8 mouse cellular contexts compared by ENCODE assay signal in the genomic region with DNA sequence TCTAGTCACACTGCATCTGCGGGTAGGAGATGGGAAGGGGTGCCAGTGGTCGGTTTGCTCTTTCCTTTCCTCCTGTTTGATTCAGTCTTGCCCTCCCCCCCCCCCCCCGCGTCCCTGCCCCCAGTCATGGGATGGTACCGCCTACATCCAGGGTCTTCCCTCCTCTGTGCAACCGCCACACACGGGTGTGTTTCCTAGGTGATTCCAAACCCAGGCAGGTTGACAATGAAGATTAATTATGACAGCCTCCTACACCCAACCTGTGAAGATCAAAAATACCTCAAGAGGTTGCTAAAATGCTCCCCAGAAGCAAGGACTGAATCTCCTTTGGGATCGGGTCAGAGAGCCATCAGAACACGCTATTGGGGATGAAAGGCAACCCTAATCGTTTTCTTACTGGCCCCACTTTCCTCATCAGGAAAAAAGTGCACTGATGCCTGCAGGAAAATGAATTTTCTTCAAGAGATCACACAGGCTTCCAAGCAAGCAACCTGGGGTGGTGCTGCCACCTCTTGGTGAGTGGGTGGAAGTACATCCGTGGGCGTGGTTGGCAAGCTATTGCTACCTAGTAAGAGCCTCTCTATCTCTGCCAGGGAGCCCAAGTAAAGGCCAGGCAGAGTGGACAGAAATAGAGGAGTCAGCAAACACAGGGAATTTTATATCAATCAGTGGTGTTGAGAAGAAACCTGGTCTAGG. TPM values are rescaled to one million over a fixed set of nuclear protein-coding genes. Genes with fewer than 3 reads are reported as not detected.
DNase-seq lines count a peak whose midpoint lies in the region; ATAC-seq and TF ChIP-seq lines count a peak whose summit lies in the region.

No protein-coding gene starts in this region.

- H3K9ac ChIP-seq in embryonic facial prominence, embryonic 11.5 days (replicated peaks; ENCODE audit: low read length): no peak overlapping the region
- no peak overlapping the region for H3K9ac ChIP-seq in limb, embryonic 12.5 days (replicated peaks)
- 0 out of 2 replicates have a peak overlapping the region, but pooled peaks have one; percentile 16 for H3K9ac ChIP-seq in midbrain, embryonic 15.5 days

- WGBS in embryonic facial prominence, embryonic 11.5 days: 17% methylated on average over 10 of the region's 12 CpGs
- WGBS in kidney, adult 2 months: 6% methylated on average over 10 of the region's 12 CpGs
- 15% methylated on average over 10 of the region's 12 CpGs for WGBS in limb, embryonic 12.5 days
- WGBS in midbrain, embryonic 15.5 days: 17% methylated on average over 10 of the region's 12 CpGs
- 12% methylated on average over 12 of the region's 12 CpGs for WGBS in spleen, adult 2 months

- no peaks in the 10 kb centered on the region for H3K4me1 ChIP-seq in embryonic facial prominence, embryonic 11.5 days (ENCODE audit: control insufficient read depth, insufficient read depth, low read length)
- peaks cover 4% of the 10 kb centered on the region; the same call in 1 of the 2 replicates for H3K4me1 ChIP-seq in kidney, adult 2 months (ENCODE audit: control insufficient read depth, insufficient read depth, low read length)
- H3K4me1 ChIP-seq in limb, embryonic 12.5 days (replicated peaks): 0 out of 2 replicates have a peak, but pooled peaks cover 2% of the 10 kb centered on the region
- peaks cover 6% of the 10 kb centered on the region; the same call in 1 of the 2 replicates for H3K4me1 ChIP-seq in midbrain, embryonic 15.5 days
- no peaks in the 10 kb centered on the region for H3K4me1 ChIP-seq in spleen, adult 2 months (ENCODE audit: control insufficient read depth, insufficient read depth, insufficient read length)

- no peaks in the 10 kb centered on the region for H3K9me3 ChIP-seq in embryonic facial prominence, embryonic 11.5 days (replicated peaks; ENCODE audit: control insufficient read depth, low read length)
- H3K9me3 ChIP-seq in limb, embryonic 12.5 days: no peaks in the 10 kb centered on the region
- no peaks in the 10 kb centered on the region for H3K9me3 ChIP-seq in midbrain, embryonic 15.5 days

- no peak for ATAC-seq in embryonic facial prominence, embryonic 11.5 days (replicated peaks; ENCODE audit: insufficient number of reproducible peaks, low FRiP score, low TSS enrichment, low read depth)
- no peak for ATAC-seq in limb, embryonic 12.5 days (ENCODE audit: insufficient number of reproducible peaks, insufficient read depth, low FRiP score, low TSS enrichment, low read depth)
- peak; percentile 64; the same call in 1 of the 2 replicates for ATAC-seq in midbrain, embryonic 15.5 days (replicated peaks)

- peak; percentile 93 for TF ChIP-seq CTCF in kidney, adult 2 months (conservative IDR thresholded peaks at IDR 0.05; ENCODE audit: insufficient read depth, insufficient read length, low read depth, low read length)
- TF ChIP-seq CTCF in spleen, adult 2 months (IDR thresholded peaks at IDR 0.05; ENCODE audit: extremely low read depth, insufficient read depth, insufficient read length, insufficient replicate concordance): peak; percentile 90; the same call in 1 of the 2 replicates

- DNase-seq in urinary bladder, adult 18-20 months (ENCODE audit: low spot score in 2 of 2): peak; percentile 65 to 77
- no peak for DNase-seq in urinary bladder, postnatal 10 days (ENCODE audit: low spot score)
- peak; percentile 94 for DNase-seq in embryonic facial prominence, embryonic 11.5 days (ENCODE audit: low spot score)
- peak; percentile 73 to 90 for DNase-seq in heart, adult 18-20 months
- DNase-seq in kidney, adult 2 months: peak; percentile 89
- peak; percentile 69 to 75 for DNase-seq in spleen, adult 2 months (ENCODE audit: low read depth in 1 of 2, low spot score in 2 of 2)

- no peak overlapping the region for H3K27ac ChIP-seq in embryonic facial prominence, embryonic 11.5 days (replicated peaks; ENCODE audit: low read depth, low read length)
- H3K27ac ChIP-seq in kidney, adult 2 months (ENCODE audit: insufficient read depth, low read depth, low read length): no peak overlapping the region
- no peak overlapping the region for H3K27ac ChIP-seq in limb, embryonic 12.5 days
- H3K27ac ChIP-seq in midbrain, embryonic 15.5 days: peak overlapping the region; percentile 55; the same call in 1 of the 2 replicates
- H3K27ac ChIP-seq in spleen, adult 2 months (ENCODE audit: insufficient read depth, low read length): no peak overlapping the region

- H3K27me3 ChIP-seq in embryonic facial prominence, embryonic 11.5 days (ENCODE audit: control insufficient read depth, insufficient read depth, low read length): no peaks in the 10 kb centered on the region
- no peaks in the 10 kb centered on the region for H3K27me3 ChIP-seq in kidney, adult 2 months (replicated peaks; ENCODE audit: control insufficient read depth, insufficient read depth, low read length)
- H3K27me3 ChIP-seq in limb, embryonic 12.5 days: no peaks in the 10 kb centered on the region
- no peaks in the 10 kb centered on the region for H3K27me3 ChIP-seq in midbrain, embryonic 15.5 days (replicated peaks)
- no peaks in the 10 kb centered on the region for H3K27me3 ChIP-seq in spleen, adult 2 months (ENCODE audit: control insufficient read depth, insufficient read depth, low read length)

- peak overlapping the region; percentile 41 for H3K4me2 ChIP-seq in embryonic facial prominence, embryonic 11.5 days (ENCODE audit: low read depth, low read length)
- H3K4me2 ChIP-seq in limb, embryonic 12.5 days: peak overlapping the region; percentile 52
- peak overlapping the region; percentile 41 for H3K4me2 ChIP-seq in midbrain, embryonic 15.5 days

- H3K36me3 ChIP-seq in embryonic facial prominence, embryonic 11.5 days (replicated peaks; ENCODE audit: control insufficient read depth, insufficient read depth, low read depth, low read length): no peaks in the 10 kb centered on the region
- H3K36me3 ChIP-seq in kidney, adult 2 months (ENCODE audit: control insufficient read depth, insufficient read depth, low read length): no peaks in the 10 kb centered on the region
- H3K36me3 ChIP-seq in limb, embryonic 12.5 days: no peaks in the 10 kb centered on the region
- no peaks in the 10 kb centered on the region for H3K36me3 ChIP-seq in midbrain, embryonic 15.5 days (replicated peaks)
- no peaks in the 10 kb centered on the region for H3K36me3 ChIP-seq in spleen, adult 2 months (ENCODE audit: control insufficient read depth, insufficient read depth, low read length)

- peak overlapping the region; percentile 18; the same call in 1 of the 2 replicates for H3K4me3 ChIP-seq in embryonic facial prominence, embryonic 11.5 days (ENCODE audit: low read depth, low read length)
- H3K4me3 ChIP-seq in kidney, adult 2 months (ENCODE audit: insufficient read depth, low read depth, low read length): peak overlapping the region; percentile 15; the same call in 1 of the 2 replicates
- H3K4me3 ChIP-seq in limb, embryonic 12.5 days (replicated peaks): peak overlapping the region; percentile 28
- peak overlapping the region; percentile 15 for H3K4me3 ChIP-seq in midbrain, embryonic 15.5 days
- no peak overlapping the region for H3K4me3 ChIP-seq in spleen, adult 2 months (ENCODE audit: extremely low read depth, insufficient read depth, insufficient read length)

- no peak for TF ChIP-seq POLR2A in kidney, adult 2 months (IDR thresholded peaks at IDR 0.05; ENCODE audit: low read depth, low read length)
- TF ChIP-seq POLR2A in spleen, adult 2 months (IDR thresholded peaks at IDR 0.05; ENCODE audit: low read depth, low read length): no peak

RNA-seq across cellular contexts. Expression of a gene that starts 14.6 kb away (rescaled TPM):
- polyA plus RNA-seq in embryonic facial prominence, embryonic 11.5 days (2014; fragmentation: Nextera tagmentation; extraction: Ambion mirVana): 219 and 222 TPM in 2 replicates
- 1,000 to 10,000 TPM; 1,073 to 1,213 TPM for total RNA-seq in heart, adult 18-20 months (2021)
- polyA plus RNA-seq in kidney, adult 2 months (2012; rRNA removed): 259 and 341 TPM in 2 replicates
- polyA plus RNA-seq in limb, embryonic 12.5 days (2016; fragmentation: Nextera tagmentation; extraction: Ambion mirVana): 203 and 227 TPM in 2 replicates
- 334 and 335 TPM in 2 replicates for polyA plus RNA-seq in midbrain, embryonic 15.5 days (2015; fragmentation: Nextera tagmentation; extraction: Ambion mirVana)
- polyA plus RNA-seq in spleen, adult 2 months (2012; rRNA removed): 17.2 and 17.9 TPM in 2 replicates

RNA-seq across cellular contexts. Expression of a gene that starts 50.1 kb away (rescaled TPM):
- 201 and 202 TPM in 2 replicates for polyA plus RNA-seq in embryonic facial prominence, embryonic 11.5 days (2014; fragmentation: Nextera tagmentation; extraction: Ambion mirVana)
- 10 to 100 TPM; 69.2 to 74.4 TPM for total RNA-seq in heart, adult 18-20 months (2021)
- polyA plus RNA-seq in kidney, adult 2 months (2012; rRNA removed): 219 and 245 TPM in 2 replicates
- 161 and 173 TPM in 2 replicates for polyA plus RNA-seq in limb, embryonic 12.5 days (2016; fragmentation: Nextera tagmentation; extraction: Ambion mirVana)
- 129 TPM in 2 replicates for polyA plus RNA-seq in midbrain, embryonic 15.5 days (2015; fragmentation: Nextera tagmentation; extraction: Ambion mirVana)
- 49.6 and 99.6 TPM in 2 replicates for polyA plus RNA-seq in spleen, adult 2 months (2012; rRNA removed)

Comparison
In these comparisons a context has a peak if more than half of its experiments do, and no peak if none do; other contexts are left out.
1. RNA of a gene that starts 14.6 kb away (polyA plus RNA-seq): 259 to 341 TPM in kidney, adult 2 months, 334 to 335 TPM in midbrain, embryonic 15.5 days, 203 to 227 TPM in limb, embryonic 12.5 days and 219 to 222 TPM in embryonic facial prominence, embryonic 11.5 days; 17.2 to 17.9 TPM in spleen, adult 2 months; every median in the first group is over 10 times any median in the second.
2. Peak in every context shown above with its lines, with median percentiles within 50 percentile points of each other: H3K4me2 ChIP-seq.